ENCODE assay signal across 14 mouse cellular contexts in genomic region chr9:89238976-89239505, GRCm38 (mm10). TPM values are rescaled to one million over a fixed set of nuclear protein-coding genes. Genes with fewer than 3 reads are reported as not detected.
"Had no signal": no experiment of that assay in that cellular context is flagged by ENCODE, and none has a peak within 500 bp of the region (broad histone marks: within the 10 kb centered on the region; RNA-seq: fewer than 3 reads in every experiment).

No protein-coding gene starts in this region.

RNA-seq across cellular contexts. Expression of gene Gm29094, which starts 39.9 kb away (rescaled TPM):
- total RNA-seq: layer of hippocampus, postnatal 10 days; layer of hippocampus, postnatal 36 days; left cerebral cortex, adult 2 months; left cerebral cortex, postnatal 10 days; left cerebral cortex, postnatal 36 days; neutrophil, adult 5-6 weeks had no signal
- polyA plus RNA-seq: kidney, embryonic 15.5 days; limb, embryonic 12.5 days; limb, embryonic 15.5 days; liver, embryonic 11.5 days; lung, embryonic 14.5 days; midbrain, embryonic 13.5 days; midbrain, embryonic 16.5 days; myocyte had no signal

RNA-seq across cellular contexts. Expression of gene Bcl2a1b, which starts 40.0 kb away (rescaled TPM):
- polyA plus RNA-seq: myocyte had no signal
